Mouse (Mus musculus) ES-E14 (cell line): ENCODE measurements around the gene Hlcs.

Source experiments
- CHD2 ChIP-seq: IDR thresholded peaks from 2 replicates; pipeline ENCODE4 v1.6.1; 2014; ENCODE audit warnings: mild to moderate bottlenecking, low read depth, low read length, inconsistent platforms
- HCFC1 ChIP-seq: IDR thresholded peaks from 2 replicates; pipeline ENCODE4 v1.6.1; 2012; ENCODE audit warnings: low read length, inconsistent platforms, borderline replicate concordance; ENCODE audit not compliant: insufficient read depth
- MAFK ChIP-seq: IDR thresholded peaks from 2 replicates; pipeline ENCODE4 v1.6.1; 2014; ENCODE audit warnings: mild to moderate bottlenecking, low read depth, low read length, inconsistent platforms; ENCODE audit not compliant: insufficient read depth

DNA sequence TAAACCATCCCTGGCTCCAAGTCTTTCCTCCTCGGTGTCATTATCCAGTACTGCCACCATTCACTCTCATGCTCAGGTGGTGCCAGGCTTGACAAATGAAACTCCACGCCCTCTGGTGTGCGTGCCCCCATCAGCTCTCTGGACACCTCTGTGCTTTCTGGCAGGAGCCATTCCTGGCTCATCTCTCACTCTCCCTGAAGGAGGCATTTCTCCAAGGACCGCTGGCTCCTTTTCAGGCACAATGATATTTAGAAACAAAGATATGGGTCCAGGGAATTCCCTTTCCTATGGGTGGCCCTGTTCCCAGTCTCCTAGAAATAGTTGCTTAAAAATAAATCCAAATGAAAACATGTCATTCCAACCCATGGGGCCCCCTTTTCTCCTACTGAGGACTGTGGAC is 4.3 kb downstream of the Hlcs start:
- no peak for TF ChIP-seq MAFK
- TF ChIP-seq HCFC1: no peak
- TF ChIP-seq CHD2: no peak
